Comparison of ENCODE assay signal across 13 mouse cellular contexts in genomic region chr1:55792817-55793216, GRCm38 (mm10).
DNase-seq lines count a peak whose midpoint lies in the region; ATAC-seq and TF ChIP-seq lines count a peak whose summit lies in the region.
"Had no signal": no experiment of that assay in that cellular context is flagged by ENCODE, and none has a peak within 500 bp of the region (broad histone marks: within the 10 kb centered on the region; RNA-seq: fewer than 3 reads in every experiment).

No protein-coding gene starts in this region.

- TF ChIP-seq CTCF in forebrain, postnatal 0 days (IDR thresholded peaks at IDR 0.05; ENCODE audit: low read depth): no peak

- H3K36me3 ChIP-seq in forebrain, postnatal 0 days (ENCODE audit: insufficient read depth): no peaks in the 10 kb centered on the region
- H3K36me3 ChIP-seq in forebrain, embryonic 12.5 days (replicated peaks): no peaks in the 10 kb centered on the region
- no peaks in the 10 kb centered on the region for H3K36me3 ChIP-seq in limb, embryonic 10.5 days
- H3K36me3 ChIP-seq: hindbrain, embryonic 10.5 days; liver, embryonic 13.5 days had no signal

- peak; percentile 36; the same call in 1 of the 2 replicates for ATAC-seq in forebrain, postnatal 0 days
- ATAC-seq in forebrain, embryonic 12.5 days (ENCODE audit: low FRiP score): no peak
- no peak for ATAC-seq in CD4-positive, CD25-positive, alpha-beta regulatory T cell, adult 4 months

- no peak overlapping the region for H3K27ac ChIP-seq in forebrain, postnatal 0 days (ENCODE audit: low read depth, low read length)
- no peak overlapping the region for H3K27ac ChIP-seq in forebrain, embryonic 12.5 days
- H3K27ac ChIP-seq in limb, embryonic 10.5 days: no peak overlapping the region
- H3K27ac ChIP-seq: hindbrain, embryonic 10.5 days; liver, embryonic 13.5 days had no signal

- no peaks in the 10 kb centered on the region for H3K27me3 ChIP-seq in forebrain, postnatal 0 days (ENCODE audit: insufficient read depth, low read length)
- H3K27me3 ChIP-seq in forebrain, embryonic 12.5 days: no peaks in the 10 kb centered on the region
- H3K27me3 ChIP-seq in limb, embryonic 10.5 days (ENCODE audit: low read depth, poor library complexity, severe bottlenecking): no peaks in the 10 kb centered on the region
- H3K27me3 ChIP-seq: liver, embryonic 13.5 days; megakaryocyte, embryonic 14.5 days had no signal

- H3K4me2 ChIP-seq in forebrain, postnatal 0 days (ENCODE audit: low read depth): no peak overlapping the region
- H3K4me2 ChIP-seq in forebrain, embryonic 12.5 days: no peak overlapping the region
- H3K4me2 ChIP-seq: liver, embryonic 13.5 days had no signal

- H3K4me3 ChIP-seq in forebrain, postnatal 0 days (ENCODE audit: low read depth, low read length): no peak overlapping the region
- H3K4me3 ChIP-seq in forebrain, embryonic 12.5 days (replicated peaks): no peak overlapping the region
- no peak overlapping the region for H3K4me3 ChIP-seq in limb, embryonic 10.5 days
- H3K4me3 ChIP-seq: hindbrain, embryonic 10.5 days; liver, embryonic 13.5 days; megakaryocyte, embryonic 14.5 days had no signal

- DNase-seq in forebrain, postnatal 0 days: peak; percentile 29
- DNase-seq in frontal cortex, postnatal 14 days (ENCODE audit: low spot score in 2 of 2): peak; percentile 14 to 31
- DNase-seq in left cerebral cortex, adult 18-20 months (ENCODE audit: low spot score in 2 of 2): peak; percentile 38 to 57
- peak; percentile 59 to 79 for DNase-seq in right cerebral cortex, postnatal 10 days (ENCODE audit: low spot score in 2 of 2)
- no peak for DNase-seq in thymus, postnatal 25 days
- DNase-seq in limb, embryonic 10.5 days (ENCODE audit: low spot score): no peak
- DNase-seq: adrenal gland, postnatal 10 days; cerebellum, postnatal 36 days; liver, embryonic 13.5 days had no signal

- no peaks in the 10 kb centered on the region for H3K4me1 ChIP-seq in forebrain, postnatal 0 days (ENCODE audit: insufficient read depth)
- H3K4me1 ChIP-seq in forebrain, embryonic 12.5 days: no peaks in the 10 kb centered on the region
- no peaks in the 10 kb centered on the region for H3K4me1 ChIP-seq in limb, embryonic 10.5 days
- H3K4me1 ChIP-seq: hindbrain, embryonic 10.5 days; liver, embryonic 13.5 days; megakaryocyte, embryonic 14.5 days had no signal

- 57% methylated on average over 6 of the region's 6 CpGs for WGBS in forebrain, postnatal 0 days
- WGBS in forebrain, embryonic 12.5 days: 72% methylated on average over 6 of the region's 6 CpGs
- 75% methylated on average over 6 of the region's 6 CpGs for WGBS in limb, embryonic 10.5 days

- no peaks in the 10 kb centered on the region for H3K9me3 ChIP-seq in forebrain, postnatal 0 days (ENCODE audit: low read length)
- no peaks in the 10 kb centered on the region for H3K9me3 ChIP-seq in forebrain, embryonic 12.5 days
- no peaks in the 10 kb centered on the region for H3K9me3 ChIP-seq in limb, embryonic 10.5 days (replicated peaks)
- H3K9me3 ChIP-seq: hindbrain, embryonic 10.5 days; liver, embryonic 13.5 days had no signal

- no peak overlapping the region for H3K9ac ChIP-seq in forebrain, postnatal 0 days
- H3K9ac ChIP-seq in forebrain, embryonic 12.5 days: no peak overlapping the region
- H3K9ac ChIP-seq: liver, embryonic 13.5 days had no signal

Comparison
In these comparisons a context has a peak if more than half of its experiments do, and no peak if none do; other contexts are left out.
1. DNase-seq: peak in forebrain, postnatal 0 days (single experiment), frontal cortex, postnatal 14 days (2 of 2), left cerebral cortex, adult 18-20 months (2 of 2) and right cerebral cortex, postnatal 10 days (2 of 2); none in thymus, postnatal 25 days (single experiment) and limb, embryonic 10.5 days (single experiment).